Comparison of ENCODE assay signal across 13 mouse cellular contexts in genomic region chr2:9352190-9352589, GRCm38 (mm10).
DNase-seq lines count a peak whose midpoint lies in the region; ATAC-seq and TF ChIP-seq lines count a peak whose summit lies in the region.
"Had no signal": no experiment of that assay in that cellular context is flagged by ENCODE, and none has a peak within 500 bp of the region (broad histone marks: within the 10 kb centered on the region; RNA-seq: fewer than 3 reads in every experiment).

No protein-coding gene starts in this region.

- DNase-seq in hindbrain, postnatal 0 days (ENCODE audit: low spot score), result peak; percentile 39
- DNase-seq in hindbrain, embryonic 10.5 days (ENCODE audit: low spot score), result no peak
- peak; percentile 26 to 47 for DNase-seq in urinary bladder, adult 18-20 months (ENCODE audit: low spot score in 2 of 2)
- DNase-seq in urinary bladder, adult 2 months (ENCODE audit: low spot score), result no peak
- DNase-seq in gonadal fat pad, adult 2 months (ENCODE audit: low read depth), result peak; percentile 92
- no peak for DNase-seq in adrenal gland, postnatal 10 days
- DNase-seq in frontal cortex, postnatal 36 days (ENCODE audit: low spot score in 2 of 2), result no peak
- DNase-seq in cerebellum, postnatal 4 days (ENCODE audit: low spot score in 2 of 2), result no peak
- DNase-seq: adrenal gland, adult 8-10 months; cerebellum, adult 18-20 months; heart, adult 11 months had no signal

- 49% methylated on average over 7 of the region's 7 CpGs for WGBS in hindbrain, postnatal 0 days
- WGBS in hindbrain, embryonic 10.5 days, result 53% methylated on average over 7 of the region's 7 CpGs

- H3K27me3 ChIP-seq in hindbrain, postnatal 0 days (ENCODE audit: insufficient read depth, low read length), result no peaks in the 10 kb centered on the region
- H3K27me3 ChIP-seq in hindbrain, embryonic 10.5 days (ENCODE audit: insufficient read depth, poor library complexity, severe bottlenecking), result no peaks in the 10 kb centered on the region
- H3K27me3 ChIP-seq: lung, embryonic 15.5 days had no signal

- no peaks in the 10 kb centered on the region for H3K36me3 ChIP-seq in hindbrain, postnatal 0 days (ENCODE audit: insufficient read depth, low read length)
- no peaks in the 10 kb centered on the region for H3K36me3 ChIP-seq in hindbrain, embryonic 10.5 days
- H3K36me3 ChIP-seq: lung, embryonic 15.5 days had no signal

- no peak for TF ChIP-seq CTCF in hindbrain, postnatal 0 days (IDR thresholded peaks at IDR 0.05; ENCODE audit: low read depth)

- H3K9me3 ChIP-seq in hindbrain, postnatal 0 days (ENCODE audit: low read length), result no peaks in the 10 kb centered on the region
- no peaks in the 10 kb centered on the region for H3K9me3 ChIP-seq in hindbrain, embryonic 10.5 days
- H3K9me3 ChIP-seq: lung, embryonic 15.5 days had no signal

- no peak overlapping the region for H3K4me3 ChIP-seq in hindbrain, postnatal 0 days (ENCODE audit: low read length)
- H3K4me3 ChIP-seq in hindbrain, embryonic 10.5 days, result no peak overlapping the region
- H3K4me3 ChIP-seq: lung, embryonic 15.5 days had no signal

- peak; percentile 64 for ATAC-seq in hindbrain, postnatal 0 days
- ATAC-seq: CD4-positive, CD25-positive, alpha-beta regulatory T cell, adult 4 months had no signal

- no peak overlapping the region for H3K4me2 ChIP-seq in hindbrain, postnatal 0 days (ENCODE audit: low read depth, low read length)
- H3K4me2 ChIP-seq: lung, embryonic 15.5 days had no signal

- H3K9ac ChIP-seq in hindbrain, postnatal 0 days (replicated peaks; ENCODE audit: low read length), result no peak overlapping the region
- H3K9ac ChIP-seq: lung, embryonic 15.5 days had no signal

- H3K4me1 ChIP-seq in hindbrain, postnatal 0 days (ENCODE audit: insufficient read depth, low read length), result no peaks in the 10 kb centered on the region
- peaks cover 5% of the 10 kb centered on the region; the same call in 1 of the 2 replicates for H3K4me1 ChIP-seq in hindbrain, embryonic 10.5 days (replicated peaks)
- H3K4me1 ChIP-seq: lung, embryonic 15.5 days had no signal

- no peak overlapping the region for H3K27ac ChIP-seq in hindbrain, postnatal 0 days
- no peak overlapping the region for H3K27ac ChIP-seq in hindbrain, embryonic 10.5 days
- H3K27ac ChIP-seq: lung, embryonic 15.5 days had no signal

Comparison
In these comparisons a context has a peak if more than half of its experiments do, and no peak if none do; other contexts are left out.
1. DNase-seq: peak in hindbrain, postnatal 0 days (single experiment), urinary bladder, adult 18-20 months (2 of 2) and gonadal fat pad, adult 2 months (single experiment); none in hindbrain, embryonic 10.5 days (single experiment), urinary bladder, adult 2 months (single experiment), adrenal gland, postnatal 10 days (single experiment), frontal cortex, postnatal 36 days (0 of 2) and cerebellum, postnatal 4 days (0 of 2).